Mouse (Mus musculus) cortical plate, adult 2 months (tissue): Measurements from ENCODE around the gene Pdlim7. TPM values are rescaled to one million over a fixed set of nuclear protein-coding genes. Genes with fewer than 3 reads are reported as not detected.

Source experiments
- H3K27ac ChIP-seq: fragments of 200-500 bp; 2 replicates; pipeline ENCODE4 v1.5.1; 2012; ENCODE audit warnings: low read length, control low read depth, inconsistent platforms; ENCODE audit not compliant: insufficient read depth
- H3K4me1 ChIP-seq: fragments of 200-500 bp; 2 replicates; pipeline ENCODE4 v1.6.1; 2011; ENCODE audit warnings: low read length; ENCODE audit not compliant: control insufficient read depth, insufficient read depth
- H3K4me3 ChIP-seq: fragments of 200-500 bp; 2 replicates; pipeline ENCODE4 v1.5.1; 2011; ENCODE audit warnings: mild to moderate bottlenecking, low read length, control low read depth; ENCODE audit not compliant: insufficient read depth
- CTCF ChIP-seq: fragments of 200-500 bp; IDR thresholded peaks from 2 replicates; pipeline ENCODE4 v1.5.1; 2011; ENCODE audit warnings: mild to moderate bottlenecking, control low read depth, low read length; ENCODE audit not compliant: insufficient read depth; ENCODE audit errors: extremely low read depth
- POLR2A ChIP-seq: fragments of 200-500 bp; IDR thresholded peaks from 2 replicates; pipeline ENCODE4 v1.6.1; 2011; ENCODE audit warnings: mild to moderate bottlenecking, low read length, control low read depth; ENCODE audit not compliant: insufficient read depth; ENCODE audit errors: extremely low read depth
- polyA plus RNA-seq: library from polyadenylated mRNA; depleted of rRNA; stranded (reverse); fragments of >200 nt; gene quantifications from 2 replicates; pipeline ENCODE4 v1.2.3, GENCODE M21; 2012; rRNA removed

Gene Pdlim7
- polyA plus RNA-seq, 1 experiment = 168 TPM

DNA sequence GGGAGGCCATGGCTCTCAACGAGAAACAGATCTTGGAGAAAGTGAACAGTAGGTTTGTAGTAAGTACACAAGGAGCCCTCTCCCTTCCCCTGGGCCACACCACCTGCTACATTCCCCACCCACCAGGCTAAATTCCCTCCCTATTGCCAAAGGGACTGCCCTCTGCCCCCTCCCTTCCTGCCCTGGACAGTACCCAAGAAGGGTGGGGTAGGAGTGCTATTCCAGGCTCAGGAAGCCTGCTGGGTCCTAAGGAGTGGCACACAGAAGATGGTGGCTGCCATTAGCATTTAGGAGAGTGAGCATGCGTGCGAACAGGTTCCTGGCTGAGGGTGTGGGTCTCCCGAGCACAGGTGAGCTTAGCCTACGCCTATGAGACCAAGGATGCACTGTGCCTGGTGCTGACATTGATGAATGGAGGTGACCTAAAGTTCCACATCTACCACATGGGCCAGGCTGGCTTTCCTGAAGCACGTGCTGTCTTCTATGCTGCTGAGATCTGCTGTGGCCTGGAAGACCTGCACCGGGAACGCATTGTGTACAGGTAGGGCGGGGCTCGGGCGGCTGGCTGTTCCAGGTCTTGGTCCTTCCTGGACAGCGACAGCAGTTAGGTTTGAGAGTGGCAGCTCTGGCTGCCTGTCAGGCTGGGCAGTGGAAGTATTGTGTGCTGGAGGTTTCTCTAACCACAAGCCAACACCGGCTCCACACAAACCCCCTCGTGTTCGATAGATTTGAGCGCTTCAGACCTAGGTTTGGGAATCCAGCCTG lies 61.5 kb downstream of the Pdlim7 start:
- Histone ChIP-seq H3K4me3 (no peak overlapping the region), H3K4me1 (peaks cover 2% of the 10 kb centered on the region; the same call in 1 of the 2 replicates), H3K27ac (no peak overlapping the region)
- TF ChIP-seq POLR2A (no peak), CTCF (no peak)

DNA sequence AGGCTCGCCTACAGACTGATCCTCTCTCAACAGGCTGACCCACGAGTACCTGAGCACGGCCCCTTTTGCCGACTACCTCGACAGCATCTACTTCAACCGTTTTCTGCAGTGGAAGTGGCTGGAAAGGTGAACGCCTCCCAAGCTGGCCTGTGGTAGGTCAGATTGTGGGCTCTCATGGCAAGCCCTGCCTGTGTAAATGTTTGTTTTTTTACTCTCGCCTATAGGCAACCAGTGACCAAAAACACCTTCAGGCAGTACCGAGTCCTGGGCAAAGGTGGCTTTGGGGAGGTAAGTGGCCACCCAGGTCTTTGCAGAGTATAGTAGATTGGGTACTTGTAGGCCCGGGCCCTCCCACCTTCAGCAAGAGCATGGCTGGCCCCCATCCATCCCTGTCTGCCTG lies 62.2 kb downstream of the Pdlim7 start:
- peaks cover 2% of the 10 kb centered on the region; the same call in 1 of the 2 replicates for H3K4me1 ChIP-seq
- no peak overlapping the region for H3K27ac ChIP-seq
- no peak overlapping the region for H3K4me3 ChIP-seq
- TF ChIP-seq CTCF (no peak), POLR2A (no peak)

DNA sequence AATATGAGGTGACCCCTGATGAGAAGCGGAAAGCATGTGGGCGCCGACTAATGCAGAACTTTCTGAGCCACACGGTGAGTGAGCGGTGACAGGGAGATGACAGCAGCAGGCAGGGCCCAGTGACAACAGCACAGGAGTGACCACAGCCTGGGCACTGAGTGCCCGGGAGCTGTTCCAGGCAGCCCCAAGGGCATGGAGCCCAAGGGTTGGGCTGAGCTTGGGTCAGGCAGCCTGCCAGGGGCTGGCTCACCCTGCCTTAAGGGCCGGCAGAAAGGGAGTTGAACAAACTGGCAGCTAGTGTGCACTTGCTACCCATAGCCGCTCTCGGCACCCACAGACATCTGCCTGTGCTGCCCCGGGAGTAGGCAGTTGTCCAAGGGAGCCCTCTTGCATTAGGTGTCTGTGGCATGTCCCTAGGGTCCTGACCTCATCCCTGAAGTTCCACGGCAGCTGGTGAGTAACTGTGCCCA lies 62.9 kb downstream of the Pdlim7 start:
- Histone ChIP-seq H3K4me3 (no peak overlapping the region), H3K27ac (no peak overlapping the region), H3K4me1 (peaks cover 4% of the 10 kb centered on the region; the same call in 1 of the 2 replicates)
- TF ChIP-seq POLR2A (no peak), CTCF (no peak)

DNA sequence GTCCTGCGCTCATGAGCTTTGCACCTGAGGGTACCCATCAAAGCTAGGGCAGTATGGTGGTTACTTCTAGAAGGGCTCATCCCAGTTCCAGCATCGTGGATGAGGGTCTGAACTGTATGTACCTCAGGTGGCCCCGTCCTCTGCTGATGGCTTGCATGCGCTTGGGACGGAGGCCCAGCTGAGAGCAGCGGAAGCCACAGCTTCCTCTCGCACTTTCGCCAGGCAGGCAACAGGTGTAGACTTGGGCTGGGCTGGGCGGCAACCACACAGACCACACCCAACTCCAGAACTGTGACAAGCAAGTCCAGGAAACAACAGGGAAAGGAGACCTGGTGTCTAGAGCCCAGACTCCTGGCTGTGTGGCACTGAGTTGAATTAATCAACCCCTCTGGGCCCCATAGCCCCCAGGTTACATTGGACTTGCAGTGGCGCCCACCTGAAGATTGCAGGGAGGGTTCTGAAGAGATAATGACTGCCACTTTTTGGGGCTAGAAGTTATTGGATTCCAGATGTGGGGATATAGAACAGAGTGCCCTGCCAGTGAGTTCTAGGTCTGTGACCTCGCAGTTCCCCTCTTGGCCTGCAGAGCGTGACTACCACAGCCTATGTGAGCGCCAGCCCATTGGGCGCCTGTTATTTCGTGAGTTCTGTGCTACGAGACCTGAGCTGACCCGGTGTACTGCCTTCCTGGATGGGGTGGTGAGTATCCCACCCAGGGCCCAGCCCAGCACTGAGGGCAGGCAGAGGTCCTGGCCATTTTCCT lies 63.6 kb downstream of the Pdlim7 start:
- peaks cover 4% of the 10 kb centered on the region; the same call in 1 of the 2 replicates for H3K4me1 ChIP-seq
- H3K4me3 ChIP-seq = no peak overlapping the region
- H3K27ac ChIP-seq = no peak overlapping the region
- TF ChIP-seq POLR2A = no peak
- no peak for TF ChIP-seq CTCF

DNA sequence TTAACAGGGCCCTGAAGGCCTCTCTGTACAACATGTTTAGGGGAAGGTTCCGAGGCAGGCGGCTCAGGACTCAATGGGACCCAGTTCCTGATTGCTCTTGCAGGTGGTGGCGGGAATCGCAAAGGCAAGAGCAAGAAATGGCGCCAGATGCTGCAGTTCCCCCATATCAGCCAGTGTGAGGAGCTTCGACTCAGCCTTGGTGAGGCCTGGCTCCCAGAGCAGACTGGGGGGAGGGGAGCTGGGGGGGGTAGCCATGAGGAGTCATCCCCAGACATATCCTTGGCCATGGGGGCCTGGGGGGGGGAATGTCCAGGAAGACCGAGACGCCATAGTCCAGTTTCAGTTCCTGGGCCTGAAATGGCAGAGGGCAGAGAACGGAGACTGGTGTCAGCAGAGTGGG lies 64.3 kb downstream of the Pdlim7 start:
- Histone ChIP-seq H3K27ac (no peak overlapping the region), H3K4me1 (peaks cover 4% of the 10 kb centered on the region; the same call in 1 of the 2 replicates), H3K4me3 (no peak overlapping the region)
- TF ChIP-seq CTCF (no peak), POLR2A (no peak)

DNA sequence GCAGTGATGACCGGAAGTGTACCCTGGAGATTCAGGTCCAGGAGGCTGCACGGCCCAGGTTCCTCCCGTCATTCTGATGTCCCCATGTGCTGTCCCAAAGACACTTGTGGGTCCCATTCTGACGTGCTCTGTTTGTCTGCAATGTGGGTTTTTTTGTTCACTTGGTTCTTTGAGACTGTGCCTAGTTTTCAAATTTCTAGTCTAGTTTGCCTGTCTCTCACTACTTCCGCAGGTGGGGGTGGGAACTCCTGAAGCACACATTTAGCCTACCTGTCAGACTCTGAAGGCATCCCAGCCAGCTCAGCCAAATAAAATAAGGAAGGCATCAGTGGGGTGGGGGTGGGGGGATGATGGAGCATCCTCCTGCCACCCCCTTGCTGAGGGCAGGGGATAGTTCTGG lies 65.3 kb downstream of the Pdlim7 start:
- TF ChIP-seq POLR2A (no peak), CTCF (no peak)
- no peak overlapping the region for H3K27ac ChIP-seq
- H3K4me3 ChIP-seq = no peak overlapping the region
- H3K4me1 ChIP-seq = peaks cover 5% of the 10 kb centered on the region

DNA sequence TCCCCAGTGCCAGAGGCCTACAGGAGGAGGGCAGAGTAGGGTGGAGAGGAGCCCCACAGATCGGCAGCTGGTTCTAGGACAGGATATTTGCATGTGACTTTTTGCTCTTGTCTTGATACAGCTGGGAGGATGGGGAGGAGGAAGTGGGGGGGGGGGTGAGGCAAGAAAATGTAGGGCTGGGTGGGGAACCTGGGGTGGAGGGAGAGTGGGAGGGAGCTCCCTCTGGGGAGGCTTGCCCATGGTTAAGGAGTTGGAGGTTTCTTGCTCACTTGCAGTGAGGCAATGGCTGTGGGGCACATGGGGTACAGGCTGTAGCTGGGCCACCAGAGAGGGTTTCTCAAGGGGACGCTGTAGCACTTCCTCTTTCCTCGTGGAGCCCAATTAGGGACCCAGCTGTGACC lies 65.9 kb downstream of the Pdlim7 start:
- no peak for TF ChIP-seq CTCF
- no peak for TF ChIP-seq POLR2A

DNA sequence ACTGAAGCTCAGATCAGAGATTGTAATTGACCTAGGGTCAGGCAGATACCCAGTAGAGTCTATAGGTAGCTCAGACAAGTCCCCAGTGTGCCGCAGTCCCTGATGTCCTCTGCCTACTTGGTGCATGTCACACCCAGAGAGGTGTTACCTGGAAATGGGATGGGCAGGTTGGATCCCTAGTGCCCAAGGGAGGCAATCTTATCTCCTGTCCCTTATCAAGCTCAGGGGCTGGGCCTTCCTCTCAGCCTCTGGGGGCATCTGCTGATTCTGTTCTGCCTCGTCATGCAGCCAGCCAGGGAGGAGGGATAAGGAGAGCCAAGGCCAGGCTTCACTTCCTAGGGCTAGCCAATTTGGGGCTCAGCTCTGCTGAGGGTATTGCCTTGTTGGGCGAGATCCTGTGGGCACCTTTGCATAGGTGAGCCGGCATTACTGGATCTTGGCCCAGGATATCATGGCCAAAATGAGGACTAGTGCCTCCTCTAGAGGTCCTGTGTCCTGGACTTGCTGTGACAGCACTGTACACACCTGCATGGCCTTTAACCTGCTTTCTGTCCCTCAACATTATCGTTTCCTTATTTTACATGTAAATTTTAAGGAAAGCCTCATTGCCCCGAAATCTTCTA lies 66.9 kb downstream of the Pdlim7 start:
- Histone ChIP-seq H3K27ac (no peak overlapping the region), H3K4me1 (peaks cover 5% of the 10 kb centered on the region), H3K4me3 (peak overlapping the region; percentile 69)
- TF ChIP-seq CTCF (no peak), POLR2A (no peak)

More for the DNA sequence above, 65.9 kb downstream of the Pdlim7 start:
- H3K4me3 ChIP-seq = no peak overlapping the region
- H3K4me1 ChIP-seq = peaks cover 5% of the 10 kb centered on the region
- no peak overlapping the region for H3K27ac ChIP-seq

Other genes with a start within 250 kb of the Pdlim7 start
- gene Prelid1, start 193.2 kb downstream of the Pdlim7 start, polyA plus RNA-seq = 168 and 177 TPM in 2 replicates
- gene Rab24, start 191.7 kb downstream of the Pdlim7 start, polyA plus RNA-seq = 148 and 163 TPM in 2 replicates
- 1.2 and 1.9 TPM in 2 replicates for gene Mxd3, start 183.9 kb downstream of the Pdlim7 start, polyA plus RNA-seq
- gene Lman2, start 150.9 kb downstream of the Pdlim7 start, polyA plus RNA-seq = 53.0 and 57.0 TPM in 2 replicates
- gene Rgs14, start 143.9 kb downstream of the Pdlim7 start, polyA plus RNA-seq = 40.2 and 44.9 TPM in 2 replicates
- 0.21 and 0.30 TPM in 2 replicates for gene Slc34a1, start 115.5 kb downstream of the Pdlim7 start, polyA plus RNA-seq
- 0.40 and 0.56 TPM in 2 replicates for gene Pfn3, start 98.4 kb downstream of the Pdlim7 start, polyA plus RNA-seq
- gene F12, start 86.9 kb downstream of the Pdlim7 start, polyA plus RNA-seq = 0.63 and 1.0 TPM in 2 replicates
- gene Grk6, start 68.6 kb downstream of the Pdlim7 start, polyA plus RNA-seq = 75.3 and 80.1 TPM in 2 replicates
- 68.1 and 73.5 TPM in 2 replicates for gene Prr7, start 49.4 kb downstream of the Pdlim7 start, polyA plus RNA-seq
- 336 and 368 TPM in 2 replicates for gene Dbn1, start 25.6 kb downstream of the Pdlim7 start, polyA plus RNA-seq
- 15.6 and 16.8 TPM in 2 replicates for gene Dok3, start 15.6 kb upstream of the Pdlim7 start, polyA plus RNA-seq
- 81.1 and 87.4 TPM in 2 replicates for gene Ddx41, start 23.0 kb upstream of the Pdlim7 start, polyA plus RNA-seq
- gene Fam193b, start 57.4 kb upstream of the Pdlim7 start, polyA plus RNA-seq = 138 and 157 TPM in 2 replicates
- gene Tmed9, start 60.1 kb upstream of the Pdlim7 start, polyA plus RNA-seq = 111 and 125 TPM in 2 replicates
- gene B4galt7, start 86.2 kb upstream of the Pdlim7 start, polyA plus RNA-seq = 30.8 and 31.1 TPM in 2 replicates
- 67.2 and 73.7 TPM in 2 replicates for gene Caml, start 109.3 kb upstream of the Pdlim7 start, polyA plus RNA-seq
- gene Ddx46, start 121.4 kb upstream of the Pdlim7 start, polyA plus RNA-seq = 44.5 and 48.3 TPM in 2 replicates
- gene B230219D22Rik, start 179.4 kb upstream of the Pdlim7 start, polyA plus RNA-seq = 62.5 and 65.3 TPM in 2 replicates
- 63.9 and 66.4 TPM in 2 replicates for gene Txndc15, start 201.0 kb upstream of the Pdlim7 start, polyA plus RNA-seq
- 31.6 and 32.2 TPM in 2 replicates for gene Pcbd2, start 213.7 kb upstream of the Pdlim7 start, polyA plus RNA-seq